Mouse (Mus musculus) macrophage (primary cell): Measurements from ENCODE around the gene Daglb. TPM values are rescaled to one million over a fixed set of nuclear protein-coding genes. Genes with fewer than 3 reads are reported as not detected.

ENCODE experiments used
- H3K27ac ChIP-seq: fragments of 350-480 bp; formaldehyde crosslinking; 2 replicates; pipeline ENCODE4 v1.9.0; 2021
- H3K36me3 ChIP-seq: fragments of 350-480 bp; formaldehyde crosslinking; 2 replicates; pipeline ENCODE4 v1.9.0; 2021; ENCODE audit errors: inconsistent target
- H3K4me3 ChIP-seq: fragments of 350-480 bp; formaldehyde crosslinking; 2 replicates; pipeline ENCODE4 v1.9.0; 2021; ENCODE audit errors: inconsistent target
- H3K79me2 ChIP-seq: fragments of 350-480 bp; formaldehyde crosslinking; 2 replicates; pipeline ENCODE4 v1.9.0; 2021; ENCODE audit errors: inconsistent target
- WGBS: methylation state at CpG from one replicate; pipeline ENCODE4 v1.1.7; 2026; ENCODE audit warnings: inconsistent platforms; ENCODE audit not compliant: missing documents; 5-methylcytosine and 5-hydroxymethylcytosine counted together
- polyA plus RNA-seq: library from polyadenylated mRNA; stranded (reverse); fragments of 250-400 nt; gene quantifications from 3 replicates; pipeline ENCODE4 v1.2.4, GENCODE M21; 2018; ENCODE audit warnings: inconsistent platforms
- total RNA-seq, 78 experiments: library from RNA; depleted of rRNA; stranded (reverse); fragments of 250-400 nt; gene quantifications; 1 replicate in 9 of 78; 2 replicates in 24 of 78; 3 replicates in 43 of 78; 4 replicates in 2 of 78; pipeline ENCODE4 v1.2.4; 2018; ENCODE audit warnings: inconsistent platforms in 56 of 78

The Daglb gene
- 100 to 1,000 TPM in 5 of 26 experiments, 10 to 100 TPM in 17, 1 to 10 TPM in 4; 6.2 to 156 (median 37.7) TPM for total RNA-seq (2018; cell fraction: chromatin; rRNA removed)
- total RNA-seq (2018; cell fraction: cytosol; rRNA removed): 10 to 100 TPM; 17.1 to 77.4 (median 37.5) TPM
- 100 to 1,000 TPM in 2 of 26 experiments, 10 to 100 TPM in 24; 18.4 to 120 (median 45.8) TPM for total RNA-seq (2018; cell fraction: nucleus; rRNA removed)
- 30.0 to 47.3 TPM (median 32.7 TPM) in 3 replicates for polyA plus RNA-seq

DNA sequence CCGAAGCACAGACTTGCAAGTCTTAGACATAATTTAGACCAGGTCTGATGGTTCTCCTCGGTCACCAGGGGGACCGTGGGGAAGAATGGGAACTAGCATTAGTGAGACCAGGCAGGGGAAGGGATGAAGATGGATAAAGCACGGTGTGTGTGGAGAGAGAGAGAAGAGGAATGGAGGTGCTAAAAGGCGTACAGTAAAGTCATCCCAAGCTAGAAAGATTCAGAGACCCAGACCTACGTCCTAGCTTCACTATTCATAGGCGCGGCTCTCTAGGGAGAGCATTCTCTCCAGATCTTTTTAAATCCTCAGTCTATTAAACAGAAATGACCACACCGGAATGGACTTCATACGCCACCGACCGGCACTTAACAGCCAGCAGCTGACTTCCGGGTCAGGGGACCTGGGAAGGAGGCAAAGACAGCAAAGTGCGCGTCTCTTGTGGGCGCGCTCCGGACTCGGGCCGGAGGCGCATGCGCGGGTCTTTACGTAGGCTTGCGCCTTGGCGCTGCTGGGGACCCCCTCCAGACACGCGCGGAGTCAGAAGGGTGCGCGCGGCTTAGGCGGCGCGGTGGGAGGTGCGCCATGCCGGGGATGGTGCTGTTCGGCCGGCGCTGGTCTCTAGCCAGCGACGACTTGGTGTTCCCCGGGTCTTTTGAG, at the start of gene Daglb:
Daglb (plus strand) TSS at position 485 of the 657 bp plus-strand sequence.
- WGBS: 2% methylated on average over 43 of the region's 43 CpGs
- Histone ChIP-seq H3K4me3 (peak within 1 kb of the TSS; percentile 90), H3K79me2 (peaks cover 47% of the 10 kb centered on the region), H3K27ac (peak within 1 kb of the TSS; percentile 61), H3K36me3 (peaks cover 22% of the 10 kb centered on the region)

DNA sequence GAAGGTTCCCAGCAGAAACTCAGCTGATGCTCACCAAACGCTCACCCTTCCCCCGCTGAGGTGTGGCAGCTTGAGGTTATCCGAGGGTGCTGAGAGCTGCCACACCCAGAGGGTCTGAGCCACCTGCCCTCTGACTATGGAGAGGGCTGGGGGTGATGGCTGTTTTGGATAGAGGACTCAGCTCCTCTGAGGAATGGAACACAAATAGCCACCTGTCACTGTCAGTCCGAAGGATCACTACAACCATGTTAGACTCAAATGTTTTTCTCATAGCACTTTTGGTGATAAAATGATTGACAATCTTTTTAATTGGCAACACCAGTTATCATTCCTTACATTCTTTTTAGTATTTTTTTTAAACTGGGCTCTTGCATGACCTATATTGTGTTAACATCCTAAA, 42.9 kb upstream of the Daglb start:
- Histone ChIP-seq H3K36me3 (peaks cover 55% of the 10 kb centered on the region), H3K27ac (no peak overlapping the region), H3K79me2 (peaks cover under 1% of the 10 kb centered on the region; the same call in 1 of the 2 replicates), H3K4me3 (no peak overlapping the region)
- WGBS: 95% methylated on average over 4 of the region's 4 CpGs

DNA sequence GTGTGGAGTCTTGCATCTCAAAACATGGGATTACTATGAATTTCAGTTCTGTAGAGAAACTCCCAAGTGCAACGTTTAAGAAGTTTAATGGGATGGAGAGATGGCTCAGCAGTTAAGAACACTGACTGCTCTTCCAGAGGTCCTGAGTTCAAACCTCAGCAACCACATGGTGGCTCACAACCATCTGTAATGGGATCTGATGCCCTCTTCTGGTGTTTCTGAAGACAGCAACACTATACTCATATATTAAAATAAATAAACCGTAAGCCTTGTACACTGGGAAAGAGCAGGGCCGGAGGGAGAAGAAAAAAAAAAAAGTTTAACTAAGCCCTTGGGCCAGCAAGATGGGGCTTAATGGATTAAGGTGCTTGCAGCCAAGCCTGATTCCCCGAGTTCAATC, 41.4 kb upstream of the Daglb start:
- H3K79me2 ChIP-seq: no peaks in the 10 kb centered on the region
- no peak overlapping the region for H3K27ac ChIP-seq
- WGBS: 94% methylated on average over 4 of the region's 4 CpGs
- no peak overlapping the region for H3K4me3 ChIP-seq
- peaks cover 40% of the 10 kb centered on the region for H3K36me3 ChIP-seq

GRCm38 (mm10) chr5:143423899-143424519, 40.4 kb upstream of the Daglb start:
- 15% methylated on average over 5 of the region's 6 CpGs for WGBS
- Histone ChIP-seq H3K27ac (no peak overlapping the region), H3K79me2 (no peaks in the 10 kb centered on the region), H3K4me3 (no peak overlapping the region), H3K36me3 (peaks cover 31% of the 10 kb centered on the region)

GRCm38 (mm10) chr5:143434421-143434820, 30.0 kb upstream of the Daglb start:
- Histone ChIP-seq H3K79me2 (no peaks in the 10 kb centered on the region), H3K4me3 (no peak overlapping the region), H3K27ac (no peak overlapping the region), H3K36me3 (no peaks in the 10 kb centered on the region)
- 1% methylated on average over 4 of the region's 4 CpGs for WGBS

GRCm38 (mm10) chr5:143441298-143441697, 23.1 kb upstream of the Daglb start:
- no peaks in the 10 kb centered on the region for H3K36me3 ChIP-seq
- no peaks in the 10 kb centered on the region for H3K79me2 ChIP-seq
- no peak overlapping the region for H3K27ac ChIP-seq
- no peak overlapping the region for H3K4me3 ChIP-seq
- WGBS: 74% methylated on average over 3 of the region's 3 CpGs

DNA sequence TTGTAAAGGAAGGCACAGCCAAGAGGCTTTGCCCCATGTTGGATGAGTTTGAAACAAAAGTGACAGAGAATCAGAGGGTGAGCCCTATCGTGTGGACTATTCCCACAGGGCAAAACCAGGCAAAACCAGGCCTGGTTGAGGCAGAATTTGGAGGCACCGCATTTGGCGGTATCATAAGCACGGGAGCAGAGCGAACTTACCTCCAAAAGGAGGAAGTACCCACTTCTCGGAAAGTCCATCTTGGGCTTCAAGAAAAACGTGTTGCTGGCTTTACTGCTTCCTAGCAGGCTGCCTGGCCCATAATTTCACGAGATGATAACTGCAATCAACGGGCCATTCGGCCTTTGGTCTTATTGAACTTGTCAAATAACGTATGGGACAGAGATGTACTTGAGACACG, 22.6 kb upstream of the Daglb start:
- Histone ChIP-seq H3K36me3 (no peaks in the 10 kb centered on the region), H3K79me2 (no peaks in the 10 kb centered on the region), H3K27ac (no peak overlapping the region), H3K4me3 (no peak overlapping the region)
- WGBS: 58% methylated on average over 12 of the region's 12 CpGs

- peaks cover 20% of the 10 kb centered on the region for H3K36me3 ChIP-seq
- H3K27ac ChIP-seq: peak overlapping the region; percentile 55
- peaks cover 41% of the 10 kb centered on the region for H3K79me2 ChIP-seq
- peak overlapping the region; percentile 90 for H3K4me3 ChIP-seq
- WGBS: 85% methylated on average over 11 of the region's 11 CpGs
Measured at GRCm38 (mm10) chr5:143463671-143464070, 713 bp upstream of the Daglb start.

GRCm38 (mm10) chr5:143464757-143465118, 354 bp downstream of the Daglb start:
- H3K79me2 ChIP-seq: peaks cover 52% of the 10 kb centered on the region
- WGBS: under 1% methylated on average over 20 of the region's 20 CpGs
- H3K4me3 ChIP-seq: peak overlapping the region; percentile 90
- H3K36me3 ChIP-seq: peaks cover 25% of the 10 kb centered on the region
- peak overlapping the region; percentile 61 for H3K27ac ChIP-seq

DNA sequence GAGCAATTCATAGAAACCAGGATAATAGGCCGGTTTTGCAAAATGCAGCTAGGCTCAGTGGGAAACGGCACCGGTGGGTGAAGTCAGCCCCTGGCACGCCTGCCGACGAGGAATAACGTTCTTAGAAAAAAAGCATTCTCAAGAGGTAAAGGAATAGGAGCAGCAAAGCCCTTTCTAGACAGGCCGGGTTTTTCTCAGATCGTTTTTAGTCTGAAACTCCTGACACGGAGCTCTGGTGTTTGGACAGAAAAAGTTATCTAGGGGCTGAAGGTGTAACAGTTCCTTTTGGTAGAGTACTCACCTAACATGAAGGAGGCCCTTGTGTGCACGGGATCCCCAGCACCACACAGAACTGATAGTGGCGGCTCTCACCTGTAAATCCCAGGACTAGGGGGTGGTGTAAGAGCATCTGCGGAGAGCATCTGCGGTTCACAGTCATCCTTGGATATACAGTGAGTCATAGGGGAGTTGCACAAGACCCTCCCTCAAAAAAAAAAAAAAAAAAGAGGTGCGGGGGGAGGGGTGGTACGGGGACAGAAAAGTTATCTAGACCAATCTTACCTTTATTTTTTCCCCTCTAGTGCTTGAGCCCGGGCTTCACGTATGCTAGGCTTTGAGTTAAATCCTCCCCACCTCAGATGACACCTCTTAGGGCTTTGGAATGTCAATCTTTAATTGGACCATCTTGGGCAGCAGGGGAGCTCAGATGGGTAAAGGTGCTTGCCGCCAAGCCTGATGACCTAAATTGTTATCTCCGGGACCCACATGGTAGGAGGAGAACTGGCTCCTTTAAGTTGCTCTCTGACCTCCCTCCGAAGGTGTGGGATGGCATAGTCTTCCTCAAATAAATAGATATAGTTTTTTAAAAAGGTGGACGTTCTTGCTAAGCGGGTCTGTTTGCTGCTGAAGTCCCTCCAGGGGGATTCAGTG, 1.0 kb downstream of the Daglb start:
- Histone ChIP-seq H3K4me3 (peak overlapping the region; percentile 90), H3K36me3 (peaks cover 27% of the 10 kb centered on the region), H3K27ac (peak overlapping the region; percentile 61), H3K79me2 (peaks cover 53% of the 10 kb centered on the region)
- WGBS: 13% methylated on average over 22 of the region's 23 CpGs

DNA sequence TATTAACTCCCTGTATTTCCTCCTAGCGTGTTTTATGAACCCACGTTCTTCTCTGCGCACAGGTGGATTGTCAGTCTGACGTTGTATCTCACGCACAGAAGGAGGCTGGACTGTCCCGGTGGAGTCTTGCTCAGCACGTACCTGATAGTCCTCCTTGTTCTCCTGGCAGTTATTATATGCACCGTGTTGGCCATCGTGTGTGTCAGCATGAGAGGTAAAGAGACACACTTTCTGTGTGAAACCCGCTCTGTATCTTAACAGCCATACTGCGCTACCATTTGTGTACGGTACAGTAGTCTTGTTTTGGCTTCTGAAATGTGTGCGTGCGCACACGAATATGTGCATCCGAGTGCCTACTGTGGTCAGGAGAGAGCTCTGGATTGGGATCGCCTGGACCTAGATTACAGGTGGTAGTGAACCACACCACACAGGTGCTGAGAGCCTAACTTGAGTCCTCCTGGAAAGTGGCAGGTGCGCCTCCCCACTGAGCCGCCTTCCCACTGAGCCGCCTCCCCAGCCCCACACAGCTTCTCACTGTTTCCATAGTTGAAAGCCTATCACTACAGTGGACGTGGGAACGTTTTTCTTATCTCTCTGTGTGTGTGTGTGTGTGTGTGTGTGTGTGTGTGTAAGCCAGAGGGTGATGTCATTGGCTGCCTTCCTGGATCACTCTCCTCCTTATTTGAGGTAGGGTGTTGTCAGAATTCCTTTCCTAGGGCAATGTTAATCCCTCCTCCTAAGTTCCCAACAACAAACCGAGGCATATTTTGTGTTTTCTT, 2.7 kb downstream of the Daglb start:
- Histone ChIP-seq H3K27ac (no peak overlapping the region), H3K4me3 (no peak overlapping the region), H3K79me2 (peaks cover 58% of the 10 kb centered on the region), H3K36me3 (peaks cover 27% of the 10 kb centered on the region)
- 91% methylated on average over 22 of the region's 23 CpGs for WGBS

DNA sequence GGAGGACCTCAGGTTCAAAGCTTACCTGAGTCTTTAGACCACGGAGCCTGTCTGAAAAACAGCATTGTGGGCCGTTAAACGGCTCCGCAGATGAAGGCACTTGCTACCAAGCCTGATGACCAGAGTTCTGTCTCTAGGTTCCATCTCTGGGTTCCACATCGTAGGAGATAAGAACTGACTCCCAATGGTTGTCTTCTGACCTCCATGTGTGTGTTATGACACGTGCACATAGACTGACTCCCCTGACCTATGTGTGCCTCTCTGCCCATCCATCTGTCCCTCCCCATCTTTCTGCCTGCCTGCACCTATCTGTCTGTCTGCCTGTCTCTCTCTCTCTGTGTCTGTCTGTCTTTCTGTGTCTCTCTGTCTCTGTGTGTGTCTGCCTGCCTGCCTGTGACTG, 3.5 kb downstream of the Daglb start:
- Histone ChIP-seq H3K79me2 (peaks cover 66% of the 10 kb centered on the region), H3K4me3 (no peak overlapping the region), H3K27ac (no peak overlapping the region), H3K36me3 (peaks cover 27% of the 10 kb centered on the region)
- WGBS: 91% methylated on average over 6 of the region's 6 CpGs

- Histone ChIP-seq H3K27ac (peak overlapping the region; percentile 86), H3K79me2 (peaks cover 73% of the 10 kb centered on the region), H3K4me3 (no peak overlapping the region), H3K36me3 (peaks cover 31% of the 10 kb centered on the region)
- 99% methylated on average over 7 of the region's 8 CpGs for WGBS
Measured at GRCm38 (mm10) chr5:143469628-143470027, 5.2 kb downstream of the Daglb start.
